Mouse (Mus musculus) neural tube, embryonic 14.5 days (tissue): ENCODE results near the gene Hyal2. TPM values are rescaled to one million over a fixed set of nuclear protein-coding genes. Genes with fewer than 3 reads are reported as not detected.

Source experiments
- ATAC-seq: fragments of 200-750 bp; cut with Nextera tagmentation; 2 replicates; pipeline ENCODE4 v1.8.0; 2017; ENCODE audit warnings: low read depth, mild to moderate bottlenecking, moderate TSS enrichment, moderate library complexity
- H3K27ac ChIP-seq: fragments of 300-500 bp; sonication (generic); 2 replicates; pipeline ENCODE4 v1.5.1; 2014; ENCODE audit warnings: low read depth, mild to moderate bottlenecking, control low read depth, low read length, moderate library complexity, mixed read lengths
- H3K27me3 ChIP-seq: fragments of 300-500 bp; sonication (generic); 2 replicates; pipeline ENCODE4 v1.6.1; 2014; ENCODE audit warnings: low read length; ENCODE audit not compliant: control insufficient read depth, insufficient read depth
- H3K36me3 ChIP-seq: fragments of 300-500 bp; sonication (generic); 2 replicates; pipeline ENCODE4 v1.6.1; 2014; ENCODE audit warnings: low read length, mixed read lengths; ENCODE audit not compliant: control insufficient read depth, insufficient read depth
- H3K4me1 ChIP-seq: fragments of 300-500 bp; sonication (generic); 2 replicates; pipeline ENCODE4 v1.6.1; 2014; ENCODE audit warnings: low read length; ENCODE audit not compliant: control insufficient read depth, insufficient read depth
- H3K4me2 ChIP-seq: fragments of 300-500 bp; sonication (generic); 2 replicates; pipeline ENCODE4 v1.6.1; 2014; ENCODE audit warnings: mild to moderate bottlenecking, low read depth, low read length, control low read depth
- H3K4me3 ChIP-seq: fragments of 300-500 bp; sonication (generic); 2 replicates; pipeline ENCODE4 v1.5.1; 2014; ENCODE audit warnings: low read depth, low read length, control low read depth, mixed read lengths
- H3K9ac ChIP-seq: fragments of 300-500 bp; sonication (generic); replicated peaks from 2 replicates; pipeline ENCODE4 v1.6.1; 2014; ENCODE audit warnings: low read depth, mild to moderate bottlenecking, control low read depth, low read length, mixed read lengths
- H3K9me3 ChIP-seq: fragments of 300-500 bp; sonication (generic); 2 replicates; pipeline ENCODE4 v1.6.1; 2016; ENCODE audit warnings: low read length; ENCODE audit not compliant: control insufficient read depth
- WGBS: fragments of 180-500 bp; shearing (Covaris S2); extraction: QIAGEN DNeasy Blood & Tissue Kit; methylation state at CpG from one replicate; pipeline ENCODE4 v1.1.7; 2014; 5-methylcytosine and 5-hydroxymethylcytosine counted together
- polyA plus RNA-seq: library from polyadenylated mRNA; unstranded; fragments of >200 nt; fragmentation: Nextera tagmentation; extraction: Ambion mirVana; gene quantifications from 2 replicates; pipeline ENCODE4 v1.2.1, GENCODE M21; 2014

The Hyal2 gene
- polyA plus RNA-seq, 1 experiment from 2014 or later, result 60.3 TPM

- no peak for ATAC-seq
- no peaks in the 10 kb centered on the region for H3K9me3 ChIP-seq
- H3K27ac ChIP-seq, result no peak overlapping the region
- H3K36me3 ChIP-seq, result peaks cover 22% of the 10 kb centered on the region
- H3K27me3 ChIP-seq, result no peaks in the 10 kb centered on the region
- H3K9ac ChIP-seq, result no peak overlapping the region
- WGBS, result 95% methylated on average over 7 of the region's 7 CpGs
- H3K4me2 ChIP-seq, result no peak overlapping the region
- peaks cover 37% of the 10 kb centered on the region for H3K4me1 ChIP-seq
- no peak overlapping the region for H3K4me3 ChIP-seq
Observed at GRCm38 (mm10) chr9:107538231-107538630, 29.5 kb upstream of the Hyal2 start.

DNA sequence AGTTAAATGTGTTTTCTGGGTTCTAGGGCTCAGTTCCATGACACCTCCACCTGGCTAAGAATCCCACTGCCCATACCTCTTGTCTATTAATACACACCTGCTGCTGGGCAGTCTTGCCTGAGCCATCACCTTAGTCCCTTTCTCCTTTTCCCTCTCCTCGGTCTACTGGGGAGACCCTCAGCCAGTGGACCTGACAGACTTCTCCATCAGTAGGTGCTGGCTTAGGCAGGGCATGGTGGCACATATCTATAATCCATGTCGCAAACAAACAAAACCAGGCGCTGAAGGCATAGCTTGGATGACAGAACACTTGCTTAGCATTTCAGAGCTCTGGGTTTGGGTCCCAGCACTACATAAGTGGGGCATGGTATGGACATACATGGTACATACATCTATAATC is 29.0 kb upstream of the Hyal2 start:
- peaks cover 22% of the 10 kb centered on the region for H3K36me3 ChIP-seq
- no peaks in the 10 kb centered on the region for H3K9me3 ChIP-seq
- peaks cover 37% of the 10 kb centered on the region for H3K4me1 ChIP-seq
- H3K27ac ChIP-seq, result no peak overlapping the region
- WGBS, result 95% methylated on average over 3 of the region's 3 CpGs
- H3K4me3 ChIP-seq, result no peak overlapping the region
- no peak overlapping the region for H3K4me2 ChIP-seq
- ATAC-seq, result no peak
- H3K9ac ChIP-seq, result no peak overlapping the region
- no peaks in the 10 kb centered on the region for H3K27me3 ChIP-seq

DNA sequence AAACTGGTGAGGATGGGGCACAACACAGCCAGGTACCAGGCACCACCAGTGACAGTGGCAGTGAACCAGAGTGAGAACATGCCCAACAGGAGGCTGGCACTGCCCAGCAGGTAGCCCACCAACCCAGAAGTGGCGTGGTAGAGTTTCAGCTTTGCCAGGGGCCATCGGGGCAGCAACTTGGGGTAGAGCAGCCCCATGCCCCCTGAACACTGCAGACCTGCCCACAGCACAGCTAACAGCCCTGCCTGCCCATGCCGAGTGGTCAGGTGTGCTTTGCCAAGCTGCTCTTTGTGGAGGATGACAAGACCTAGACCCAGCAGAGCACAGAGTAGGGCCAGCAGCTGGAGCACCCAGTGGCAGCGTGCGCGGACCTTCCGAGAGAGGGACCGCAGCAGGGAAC is 27.8 kb upstream of the Hyal2 start:
- no peak for ATAC-seq
- H3K36me3 ChIP-seq, result peaks cover 30% of the 10 kb centered on the region
- H3K9ac ChIP-seq, result no peak overlapping the region
- no peaks in the 10 kb centered on the region for H3K9me3 ChIP-seq
- H3K27ac ChIP-seq, result no peak overlapping the region
- 92% methylated on average over 8 of the region's 8 CpGs for WGBS
- H3K4me3 ChIP-seq, result no peak overlapping the region
- H3K4me1 ChIP-seq, result peaks cover 35% of the 10 kb centered on the region
- no peaks in the 10 kb centered on the region for H3K27me3 ChIP-seq
- H3K4me2 ChIP-seq, result no peak overlapping the region

DNA sequence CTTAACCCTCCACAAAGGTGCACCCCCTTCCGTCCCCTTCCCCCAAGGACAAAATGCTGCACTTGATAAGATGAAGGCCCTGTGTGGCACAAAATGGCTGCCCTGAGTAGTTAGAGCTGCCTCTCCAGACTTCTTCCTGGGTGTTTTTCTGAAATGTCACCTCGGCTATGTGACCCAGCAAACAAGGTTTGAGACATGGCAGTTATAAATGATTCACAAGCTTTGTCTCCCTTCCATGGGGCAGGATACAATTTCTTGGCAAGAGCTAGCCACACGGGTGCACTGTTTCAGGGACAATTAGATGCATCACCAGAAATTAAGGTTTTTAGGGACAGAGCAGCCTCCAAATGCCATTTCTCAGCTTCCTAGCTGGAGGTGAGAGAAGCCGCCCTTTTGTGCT is 27.3 kb upstream of the Hyal2 start:
- H3K4me3 ChIP-seq, result no peak overlapping the region
- peaks cover 33% of the 10 kb centered on the region for H3K36me3 ChIP-seq
- H3K4me2 ChIP-seq, result no peak overlapping the region
- no peak overlapping the region for H3K9ac ChIP-seq
- 79% methylated on average over 4 of the region's 4 CpGs for WGBS
- peaks cover 31% of the 10 kb centered on the region for H3K4me1 ChIP-seq
- no peak for ATAC-seq
- no peaks in the 10 kb centered on the region for H3K9me3 ChIP-seq
- H3K27me3 ChIP-seq, result no peaks in the 10 kb centered on the region
- no peak overlapping the region for H3K27ac ChIP-seq

GRCm38 (mm10) chr9:107541005-107541404 is 26.7 kb upstream of the Hyal2 start:
- Histone ChIP-seq H3K4me1 (peaks cover 25% of the 10 kb centered on the region), H3K4me3 (peak overlapping the region; percentile 60), H3K36me3 (peaks cover 33% of the 10 kb centered on the region), H3K9me3 (no peaks in the 10 kb centered on the region), H3K9ac (peak overlapping the region; percentile 54), H3K27ac (no peak overlapping the region), H3K4me2 (peak overlapping the region; percentile 85), H3K27me3 (no peaks in the 10 kb centered on the region)
- ATAC-seq, result no peak
- WGBS, result 35% methylated on average over 10 of the region's 10 CpGs

DNA sequence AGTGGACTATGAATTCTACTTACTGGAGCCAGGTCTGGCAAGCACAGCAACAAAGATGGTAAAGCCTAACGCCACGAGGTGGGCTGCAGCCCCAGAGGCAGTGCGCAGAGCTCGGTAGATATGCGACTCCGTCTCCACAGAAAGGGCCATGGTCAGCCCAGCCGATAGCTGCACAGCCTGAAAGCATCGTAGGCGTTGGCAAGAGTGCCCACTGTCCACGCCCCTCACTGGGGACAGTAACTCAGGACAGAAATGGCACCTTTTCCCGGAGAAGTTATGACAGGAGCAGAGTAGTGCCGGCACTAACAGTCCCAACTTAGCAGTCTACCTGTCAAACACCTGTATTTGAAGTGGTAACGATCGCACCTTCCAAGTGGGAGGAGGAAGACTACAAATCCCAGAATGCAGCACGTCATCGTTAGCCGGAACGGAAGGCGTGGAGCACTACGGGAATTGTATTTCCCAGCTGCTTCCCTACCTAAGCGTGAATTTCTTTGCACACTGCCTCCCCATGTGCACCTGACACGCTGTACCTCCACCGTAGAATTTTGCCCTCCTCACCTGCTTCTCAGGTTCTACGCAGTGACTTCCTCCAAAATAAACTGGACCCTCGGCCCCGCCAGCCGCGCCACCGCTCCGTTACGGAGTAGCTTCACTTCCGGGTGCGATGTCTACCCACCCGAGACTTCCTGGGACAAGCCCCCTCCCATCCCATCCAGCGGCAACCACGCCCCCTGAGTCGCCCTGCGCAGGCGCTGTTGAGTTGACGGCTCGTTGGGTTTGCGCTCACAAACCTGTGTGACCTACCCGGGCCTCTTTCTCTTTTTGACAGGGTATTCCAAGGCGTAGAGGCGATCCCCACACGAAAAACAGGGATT is 26.0 kb upstream of the Hyal2 start, which contains the start of the genes Cyb561d2 and Nprl2:
Cyb561d2 (minus strand) TSS at position 720 of the 878 bp plus-strand sequence.
Nprl2 (plus strand) TSS at position 753 of the 878 bp plus-strand sequence.
- peaks cover 33% of the 10 kb centered on the region for H3K36me3 ChIP-seq
- 1% methylated on average over 46 of the region's 46 CpGs for WGBS
- H3K4me2 ChIP-seq, result peak within 1 kb of the TSS; percentile 85
- H3K9me3 ChIP-seq, result no peaks in the 10 kb centered on the region
- no peaks in the 10 kb centered on the region for H3K27me3 ChIP-seq
- peak within 1 kb of the TSS; percentile 60 for H3K4me3 ChIP-seq
- H3K9ac ChIP-seq, result peak within 1 kb of the TSS; percentile 54
- H3K4me1 ChIP-seq, result peaks cover 24% of the 10 kb centered on the region
- peak; percentile 84 for ATAC-seq
- 0 out of 2 replicates have a peak within 1 kb of the TSS, but pooled peaks have one; percentile 44 for H3K27ac ChIP-seq

DNA sequence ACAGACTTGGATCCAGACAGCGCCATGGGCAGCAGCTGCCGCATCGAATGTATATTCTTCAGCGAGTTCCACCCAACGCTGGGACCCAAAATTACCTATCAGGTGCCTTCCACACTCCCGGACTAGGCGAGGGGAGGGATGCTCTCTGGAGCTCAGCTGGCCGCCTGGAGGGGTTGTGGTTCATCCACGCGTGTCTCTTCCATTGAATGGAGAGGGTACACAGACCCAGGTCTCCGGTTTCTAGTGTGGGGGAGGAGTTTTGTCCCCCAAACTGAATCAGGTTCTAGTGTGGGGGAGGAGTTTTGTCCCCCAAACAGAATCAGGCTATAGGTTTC is 25.4 kb upstream of the Hyal2 start:
- H3K9me3 ChIP-seq, result no peaks in the 10 kb centered on the region
- H3K36me3 ChIP-seq, result peaks cover 33% of the 10 kb centered on the region
- peaks cover 23% of the 10 kb centered on the region for H3K4me1 ChIP-seq
- H3K27ac ChIP-seq, result no peak overlapping the region
- peak overlapping the region; percentile 58 for H3K4me2 ChIP-seq
- peak overlapping the region; percentile 54 for H3K9ac ChIP-seq
- WGBS, result 2% methylated on average over 11 of the region's 11 CpGs
- H3K27me3 ChIP-seq, result no peaks in the 10 kb centered on the region
- peak; percentile 15 for ATAC-seq
- peak overlapping the region; percentile 60 for H3K4me3 ChIP-seq

- no peaks in the 10 kb centered on the region for H3K9me3 ChIP-seq
- H3K27ac ChIP-seq, result no peak overlapping the region
- no peak for ATAC-seq
- H3K9ac ChIP-seq, result 0 out of 2 replicates have a peak overlapping the region, but pooled peaks have one; percentile 54
- peaks cover 32% of the 10 kb centered on the region for H3K36me3 ChIP-seq
- H3K4me3 ChIP-seq, result peak overlapping the region; percentile 60
- H3K4me2 ChIP-seq, result peak overlapping the region; percentile 58
- 44% methylated on average over 8 of the region's 8 CpGs for WGBS
- peaks cover 25% of the 10 kb centered on the region for H3K4me1 ChIP-seq
- no peaks in the 10 kb centered on the region for H3K27me3 ChIP-seq
Observed at GRCm38 (mm10) chr9:107542721-107543120, 25.0 kb upstream of the Hyal2 start.

GRCm38 (mm10) chr9:107543299-107543698 is 24.4 kb upstream of the Hyal2 start:
- peaks cover 27% of the 10 kb centered on the region for H3K36me3 ChIP-seq
- ATAC-seq, result no peak
- no peak overlapping the region for H3K4me2 ChIP-seq
- H3K27ac ChIP-seq, result no peak overlapping the region
- peaks cover 25% of the 10 kb centered on the region for H3K4me1 ChIP-seq
- H3K9me3 ChIP-seq, result no peaks in the 10 kb centered on the region
- WGBS, result 86% methylated on average over 11 of the region's 11 CpGs
- no peak overlapping the region for H3K9ac ChIP-seq
- no peak overlapping the region for H3K4me3 ChIP-seq
- H3K27me3 ChIP-seq, result no peaks in the 10 kb centered on the region
